Mouse (Mus musculus) liver, adult 2 months (tissue): Measurements from ENCODE around the gene Fars2.

Source experiments
- CTCF ChIP-seq: fragments of 200-500 bp; IDR thresholded peaks from 2 replicates; pipeline ENCODE4 v1.5.1; 2011; ENCODE audit warnings: low read depth, low read length, control low read depth
- POLR2A ChIP-seq: fragments of 200-500 bp; IDR thresholded peaks from 2 replicates; pipeline ENCODE4 v1.6.1; 2011; ENCODE audit warnings: low read length, control low read depth; ENCODE audit not compliant: insufficient read depth; ENCODE audit errors: extremely low read depth

DNA sequence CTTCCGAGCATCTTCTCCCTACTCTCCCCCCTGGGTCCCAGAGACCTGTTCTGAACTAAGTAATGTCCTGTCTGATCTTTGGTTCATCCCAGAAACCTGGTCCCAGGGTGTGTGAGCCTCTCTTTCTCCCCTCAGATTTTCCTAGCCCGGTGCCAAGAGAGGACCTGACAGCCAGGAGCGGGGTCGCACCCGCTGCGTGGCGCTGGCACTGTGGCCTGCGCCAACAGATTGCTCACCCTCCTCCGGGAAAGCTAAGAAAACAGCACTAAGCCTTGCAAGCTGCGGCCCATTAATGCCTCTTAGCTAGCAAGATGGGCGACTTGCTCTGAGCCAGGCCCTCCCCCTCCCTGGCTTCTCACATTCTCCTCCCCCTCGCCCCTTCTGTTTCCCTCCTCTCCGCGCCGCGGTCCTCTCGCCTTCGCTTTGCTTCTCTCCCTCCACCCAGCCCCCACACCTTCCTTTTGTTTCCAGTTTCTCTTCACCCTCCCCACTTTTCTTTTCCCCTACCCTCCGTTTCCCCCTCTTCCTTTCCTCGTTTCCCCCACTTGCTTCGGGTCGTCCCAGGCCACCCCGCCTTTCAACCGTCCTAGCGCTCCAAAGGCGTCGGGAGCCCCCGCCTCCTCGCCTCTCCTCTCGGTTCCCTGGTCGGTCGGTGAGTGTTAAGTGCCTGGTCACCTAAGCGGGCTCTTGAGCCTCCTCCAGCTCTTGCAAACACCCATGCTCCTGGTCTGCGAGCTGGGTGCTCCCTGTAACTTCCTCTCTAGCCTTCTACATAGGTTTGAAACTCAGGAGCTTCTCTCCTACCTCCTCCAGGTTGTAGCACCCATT is 610.0 kb downstream of the Fars2 start:
- TF ChIP-seq CTCF (no peak), POLR2A (no peak)
